Mouse (Mus musculus) liver, adult 2 months (tissue): ENCODE results near the gene Atp4b. TPM values are rescaled to one million over a fixed set of nuclear protein-coding genes. Genes with fewer than 3 reads are reported as not detected.
A peak's percentile ranks its signal among the peaks of the same experiment; 100 is the strongest.

ENCODE experiments used
- DNase-seq: peaks from one replicate; pipeline ENCODE4 v3.0.0-alpha.2; 2011; ENCODE audit warnings: low read depth, low spot score; ENCODE audit errors: extremely low read depth
- H3K27ac ChIP-seq: fragments of 200-500 bp; replicated peaks from 2 replicates; pipeline ENCODE4 v1.5.1; 2012; ENCODE audit warnings: low read depth, mild to moderate bottlenecking, control low read depth, inconsistent platforms, low read length; ENCODE audit not compliant: insufficient read depth
- H3K27me3 ChIP-seq: fragments of 200-500 bp; 2 replicates; pipeline ENCODE4 v1.6.1; 2012; ENCODE audit warnings: mild to moderate bottlenecking, moderate library complexity, low read length, inconsistent platforms; ENCODE audit not compliant: control insufficient read depth, insufficient read depth
- H3K36me3 ChIP-seq: fragments of 200-500 bp; 2 replicates; pipeline ENCODE4 v1.6.1; 2012; ENCODE audit warnings: low read length, inconsistent platforms; ENCODE audit not compliant: control insufficient read depth, insufficient read depth
- H3K4me1 ChIP-seq: fragments of 200-500 bp; 2 replicates; pipeline ENCODE4 v1.6.1; 2011; ENCODE audit warnings: low read length; ENCODE audit not compliant: control insufficient read depth, insufficient read depth
- H3K4me3 ChIP-seq: fragments of 200-500 bp; 2 replicates; pipeline ENCODE4 v1.5.1; 2011; ENCODE audit warnings: low read depth, mild to moderate bottlenecking, control low read depth, low read length, moderate library complexity; ENCODE audit not compliant: insufficient read depth
- H3K79me2 ChIP-seq: fragments of 200-500 bp; 2 replicates; pipeline ENCODE4 v1.6.1; 2012; ENCODE audit warnings: inconsistent platforms, mild to moderate bottlenecking, low read length, moderate library complexity; ENCODE audit not compliant: control insufficient read depth, insufficient read depth
- H3K9ac ChIP-seq: fragments of 200-500 bp; 2 replicates; pipeline ENCODE4 v1.6.1; 2012; ENCODE audit warnings: low read depth, mild to moderate bottlenecking, control low read depth, inconsistent platforms, low read length
- CTCF ChIP-seq: fragments of 200-500 bp; IDR thresholded peaks from 2 replicates; pipeline ENCODE4 v1.5.1; 2011; ENCODE audit warnings: low read depth, low read length, control low read depth
- POLR2A ChIP-seq: fragments of 200-500 bp; IDR thresholded peaks from 2 replicates; pipeline ENCODE4 v1.6.1; 2011; ENCODE audit warnings: low read length, control low read depth; ENCODE audit not compliant: insufficient read depth; ENCODE audit errors: extremely low read depth
- WGBS: fragments of 180-500 bp; shearing (Covaris S2); methylation state at CpG from one replicate; pipeline ENCODE4 v1.1.7; 2018; 5-methylcytosine and 5-hydroxymethylcytosine counted together
- polyA plus RNA-seq: library from polyadenylated mRNA; depleted of rRNA; stranded (reverse); fragments of >200 nt; gene quantifications from 2 replicates; pipeline ENCODE4 v1.2.3, GENCODE M21; 2012
- total RNA-seq: library from RNA; depleted of rRNA; stranded (reverse); fragments of >200 nt; gene quantifications from 2 replicates; pipeline ENCODE4 v1.2.3, GENCODE M21; 2014

The Atp4b gene
- total and polyA plus RNA-seq, 2 experiments = not detected

DNA sequence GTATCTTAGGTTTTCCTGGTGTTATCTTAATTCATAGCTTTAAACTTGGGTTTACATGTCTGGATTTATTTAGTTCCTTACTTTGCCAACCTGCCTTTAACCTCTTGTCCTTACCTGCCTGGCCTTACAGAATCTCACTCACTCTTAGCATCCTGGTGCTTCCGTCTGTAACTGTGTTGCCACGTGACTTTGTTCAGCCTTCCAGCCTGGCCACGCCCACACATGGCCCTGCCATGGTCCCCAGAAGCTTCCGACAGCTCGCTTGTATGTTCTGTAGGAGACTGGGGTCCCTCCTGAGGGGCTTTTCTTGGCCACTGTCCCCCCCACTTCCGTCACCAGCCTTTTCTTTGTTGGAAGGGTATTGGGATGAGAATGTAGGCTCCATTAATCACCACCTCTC lies 40.4 kb downstream of the Atp4b start:
- 92% methylated on average over 6 of the region's 6 CpGs for WGBS
- H3K4me3 ChIP-seq = no peak overlapping the region
- no peaks in the 10 kb centered on the region for H3K27me3 ChIP-seq
- H3K9ac ChIP-seq = no peak overlapping the region
- H3K36me3 ChIP-seq = peaks cover 6% of the 10 kb centered on the region; the same call in 1 of the 2 replicates
- H3K4me1 ChIP-seq = peaks cover 6% of the 10 kb centered on the region
- H3K79me2 ChIP-seq = peaks cover 17% of the 10 kb centered on the region
- no peak overlapping the region for H3K27ac ChIP-seq
- TF ChIP-seq POLR2A (no peak), CTCF (no peak)
- no peak for DNase-seq

DNA sequence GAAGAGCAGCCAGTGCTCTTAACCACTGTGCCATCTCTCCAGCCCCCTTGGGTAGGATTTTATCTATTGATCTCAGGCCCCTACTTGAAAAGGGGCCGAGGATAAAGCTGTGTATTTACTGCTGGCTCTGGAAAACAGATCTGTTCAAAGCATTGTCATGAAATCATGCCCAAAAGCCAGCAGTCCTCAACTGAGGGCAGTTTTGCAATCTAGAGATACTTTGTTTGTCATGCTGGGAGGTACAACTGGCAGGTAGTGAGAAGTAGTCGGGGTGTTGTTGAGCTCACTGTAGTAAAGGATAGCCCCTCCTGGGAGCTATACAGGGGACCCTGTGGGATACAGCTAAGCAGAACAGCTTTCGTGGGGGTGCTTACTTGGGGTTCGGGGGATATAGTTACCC lies 42.7 kb downstream of the Atp4b start:
- Histone ChIP-seq H3K27ac (peak overlapping the region; percentile 65), H3K9ac (no peak overlapping the region), H3K4me1 (peaks cover 6% of the 10 kb centered on the region), H3K27me3 (no peaks in the 10 kb centered on the region), H3K36me3 (peaks cover 5% of the 10 kb centered on the region), H3K79me2 (peaks cover 17% of the 10 kb centered on the region), H3K4me3 (no peak overlapping the region)
- peak; percentile 73 for DNase-seq
- WGBS = 61% methylated on average over 4 of the region's 4 CpGs
- no peak for TF ChIP-seq CTCF
- no peak for TF ChIP-seq POLR2A

DNA sequence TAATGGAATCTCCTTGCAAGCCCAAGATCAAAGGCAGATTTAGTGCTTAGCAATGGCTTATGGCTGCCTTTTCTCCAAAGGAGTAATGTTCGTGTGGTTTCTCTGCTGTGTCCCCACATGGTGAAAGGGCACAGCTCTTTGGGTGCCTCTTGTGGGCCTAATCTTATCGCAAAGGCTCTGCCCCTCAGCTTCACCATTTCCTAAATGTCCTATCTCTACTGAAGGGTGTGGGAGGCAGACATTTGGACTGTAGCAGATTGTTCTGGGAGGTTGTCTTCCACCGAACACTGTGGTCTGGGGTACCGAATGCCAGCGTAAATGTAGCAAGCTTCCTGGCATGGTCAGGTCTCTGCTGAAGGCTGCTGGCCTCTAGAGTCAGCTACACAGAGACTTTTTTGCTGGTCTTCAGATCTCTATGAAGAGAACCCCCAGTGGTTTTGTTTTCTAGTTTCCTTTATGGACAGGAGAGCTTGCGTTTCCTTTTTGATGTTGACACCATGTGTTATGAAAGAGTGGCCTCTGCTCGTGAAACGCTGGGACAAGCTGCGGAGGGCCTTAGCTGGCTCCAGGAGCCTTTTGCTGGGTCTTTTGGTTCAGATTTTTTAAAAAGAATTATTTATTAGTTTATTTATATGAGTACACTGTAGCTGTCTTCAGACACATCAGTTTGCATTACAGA lies 43.3 kb downstream of the Atp4b start:
- Histone ChIP-seq H3K36me3 (peaks cover 6% of the 10 kb centered on the region), H3K9ac (no peak overlapping the region), H3K79me2 (peaks cover 17% of the 10 kb centered on the region), H3K27me3 (no peaks in the 10 kb centered on the region), H3K27ac (peak overlapping the region; percentile 74), H3K4me3 (no peak overlapping the region), H3K4me1 (peaks cover 6% of the 10 kb centered on the region)
- TF ChIP-seq CTCF = no peak
- 55% methylated on average over 9 of the region's 9 CpGs for WGBS
- DNase-seq = peak; percentile 55

DNA sequence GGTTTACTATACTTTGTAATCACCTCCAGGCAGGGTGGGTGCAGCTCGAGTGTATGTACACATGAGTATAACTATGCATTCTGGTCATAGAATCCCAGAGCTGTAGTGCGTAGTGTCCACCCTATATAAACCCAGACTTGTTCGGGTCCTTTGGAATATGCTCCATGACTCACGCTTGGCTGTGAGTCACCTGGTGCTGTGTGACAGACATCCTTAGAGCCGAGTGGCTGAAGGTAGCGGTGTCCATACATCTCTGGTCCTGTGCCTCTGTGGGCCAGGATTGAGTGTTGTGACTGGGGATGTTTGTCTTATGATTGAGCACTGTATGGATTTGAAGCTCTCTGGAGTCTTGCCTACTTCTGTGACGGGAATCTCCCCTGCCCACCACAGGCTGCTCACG lies 44.0 kb downstream of the Atp4b start:
- Histone ChIP-seq H3K27me3 (no peaks in the 10 kb centered on the region), H3K79me2 (peaks cover 17% of the 10 kb centered on the region), H3K9ac (no peak overlapping the region), H3K4me1 (peaks cover 6% of the 10 kb centered on the region), H3K4me3 (no peak overlapping the region), H3K36me3 (peaks cover 7% of the 10 kb centered on the region), H3K27ac (peak overlapping the region; percentile 74; the same call in 1 of the 2 replicates)
- TF ChIP-seq POLR2A (no peak), CTCF (no peak)
- DNase-seq = no peak
- WGBS = 92% methylated on average over 8 of the region's 8 CpGs

DNA sequence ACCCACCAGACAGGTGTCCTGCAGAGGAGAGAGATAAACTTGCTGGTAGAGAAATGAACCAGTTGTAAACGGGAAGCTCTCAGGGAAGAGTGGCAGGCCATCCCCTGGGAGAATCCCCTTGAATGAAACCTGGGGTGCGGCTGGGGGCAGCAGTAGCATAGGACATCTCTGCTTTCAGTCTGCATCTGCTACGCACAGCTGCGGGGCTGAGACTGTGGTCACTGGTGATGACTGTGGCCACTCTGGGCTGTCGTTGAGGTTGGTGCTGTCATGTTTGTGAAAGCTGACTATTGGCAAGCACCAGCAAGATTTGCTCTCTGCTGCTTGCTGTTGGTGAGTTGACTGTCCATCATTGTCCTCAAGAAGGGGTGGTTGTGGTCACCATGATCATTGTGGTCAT lies 45.0 kb downstream of the Atp4b start:
- peaks cover 6% of the 10 kb centered on the region for H3K36me3 ChIP-seq
- no peak for TF ChIP-seq CTCF
- TF ChIP-seq POLR2A = no peak
- peaks cover 17% of the 10 kb centered on the region for H3K79me2 ChIP-seq
- H3K4me3 ChIP-seq = no peak overlapping the region
- WGBS = 89% methylated on average over 5 of the region's 5 CpGs
- no peak for DNase-seq
- no peaks in the 10 kb centered on the region for H3K27me3 ChIP-seq
- peaks cover 6% of the 10 kb centered on the region for H3K4me1 ChIP-seq
- H3K27ac ChIP-seq = no peak overlapping the region
- H3K9ac ChIP-seq = no peak overlapping the region

DNA sequence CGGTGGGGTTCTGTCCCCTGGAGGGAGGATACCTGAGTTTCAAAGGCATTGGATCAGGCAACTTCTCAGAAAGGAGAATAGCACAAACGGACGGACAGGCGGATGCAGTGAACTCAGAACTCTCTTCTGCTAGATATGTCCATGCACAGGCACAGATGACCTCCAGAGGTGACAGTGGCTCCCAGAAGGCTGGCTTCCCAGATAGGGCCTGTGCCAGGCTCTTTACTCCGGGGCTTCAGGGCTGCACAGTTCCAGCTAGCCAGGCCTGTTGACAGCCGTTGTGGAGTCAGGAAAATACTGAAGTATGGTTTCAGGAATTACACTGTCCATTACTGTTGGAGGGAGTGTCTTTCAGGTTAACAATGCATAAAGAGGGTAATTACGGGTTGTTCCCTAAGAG lies 46.6 kb downstream of the Atp4b start:
- Histone ChIP-seq H3K27ac (no peak overlapping the region), H3K4me1 (peaks cover 6% of the 10 kb centered on the region), H3K27me3 (no peaks in the 10 kb centered on the region), H3K79me2 (peaks cover 11% of the 10 kb centered on the region), H3K9ac (no peak overlapping the region), H3K4me3 (no peak overlapping the region), H3K36me3 (peaks cover 6% of the 10 kb centered on the region)
- DNase-seq = no peak
- TF ChIP-seq CTCF = no peak
- TF ChIP-seq POLR2A = no peak
- 87% methylated on average over 7 of the region's 7 CpGs for WGBS
